In the genomic region with DNA sequence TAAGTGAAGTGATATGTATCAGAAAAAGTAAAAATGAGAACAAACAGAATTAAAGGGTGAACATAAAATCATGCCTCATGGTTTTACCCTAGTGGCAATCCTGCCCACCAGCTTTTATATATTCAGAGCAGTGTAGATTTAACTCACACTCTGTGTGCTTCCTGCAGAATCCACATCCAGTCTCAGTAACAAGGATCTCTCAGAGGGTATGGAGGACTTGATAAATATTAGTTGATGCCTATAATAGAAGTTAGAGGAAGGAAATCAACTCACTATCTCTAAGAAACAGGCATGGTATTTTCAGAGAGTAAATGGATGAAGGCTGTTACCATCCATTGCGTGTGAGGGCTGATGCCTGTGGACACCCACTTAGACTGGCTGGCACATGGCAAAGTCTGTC, we compare ENCODE assay signal across 21 mouse cellular contexts.
DNase-seq lines count a peak whose midpoint lies in the region; ATAC-seq and TF ChIP-seq lines count a peak whose summit lies in the region.
"Had no signal": no experiment of that assay in that cellular context is flagged by ENCODE, and none has a peak within 500 bp of the region (broad histone marks: within the 10 kb centered on the region; RNA-seq: fewer than 3 reads in every experiment).

No protein-coding gene starts in this region.

- no peak overlapping the region for H3K9ac ChIP-seq in forebrain, embryonic 16.5 days (replicated peaks; ENCODE audit: low read depth, low read length)
- no peak overlapping the region for H3K9ac ChIP-seq in forebrain, postnatal 0 days
- H3K9ac ChIP-seq: forebrain, embryonic 15.5 days; heart, embryonic 12.5 days; hindbrain, embryonic 14.5 days had no signal

- no peaks in the 10 kb centered on the region for H3K27me3 ChIP-seq in forebrain, embryonic 16.5 days (replicated peaks; ENCODE audit: control insufficient read depth, insufficient read depth, low read length)
- H3K27me3 ChIP-seq in forebrain, postnatal 0 days (ENCODE audit: insufficient read depth, low read length): no peaks in the 10 kb centered on the region
- no peaks in the 10 kb centered on the region for H3K27me3 ChIP-seq in megakaryocyte, embryonic 14.5 days (replicated peaks)
- H3K27me3 ChIP-seq: CH12.LX; forebrain, embryonic 15.5 days; heart, embryonic 12.5 days; Patski had no signal

- 67% methylated on average over 1 of the region's 1 CpGs for WGBS in forebrain, embryonic 16.5 days
- WGBS in forebrain, postnatal 0 days: 79% methylated on average over 1 of the region's 1 CpGs

- no peaks in the 10 kb centered on the region for H3K9me3 ChIP-seq in forebrain, embryonic 16.5 days (ENCODE audit: control insufficient read depth, low read length)
- no peaks in the 10 kb centered on the region for H3K9me3 ChIP-seq in forebrain, postnatal 0 days (ENCODE audit: low read length)
- no peaks in the 10 kb centered on the region for H3K9me3 ChIP-seq in megakaryocyte, embryonic 14.5 days
- H3K9me3 ChIP-seq: embryonic facial prominence, embryonic 10.5 days; forebrain, embryonic 15.5 days; heart, embryonic 12.5 days had no signal

- TF ChIP-seq CTCF in forebrain, postnatal 0 days (IDR thresholded peaks at IDR 0.05; ENCODE audit: low read depth): no peak

- H3K4me1 ChIP-seq in forebrain, embryonic 16.5 days (replicated peaks; ENCODE audit: control insufficient read depth, insufficient read depth, low read length): peaks cover 5% of the 10 kb centered on the region
- peaks cover 7% of the 10 kb centered on the region; the same call in 1 of the 2 replicates for H3K4me1 ChIP-seq in forebrain, postnatal 0 days (ENCODE audit: insufficient read depth)
- H3K4me1 ChIP-seq in megakaryocyte, embryonic 14.5 days: peaks cover 13% of the 10 kb centered on the region
- H3K4me1 ChIP-seq: heart, embryonic 12.5 days had no signal

- H3K4me2 ChIP-seq in forebrain, embryonic 16.5 days (ENCODE audit: low read length): no peak overlapping the region
- no peak overlapping the region for H3K4me2 ChIP-seq in forebrain, postnatal 0 days (ENCODE audit: low read depth)
- H3K4me2 ChIP-seq: forebrain, embryonic 15.5 days; heart, embryonic 12.5 days; hindbrain, embryonic 14.5 days had no signal

- H3K27ac ChIP-seq in forebrain, embryonic 16.5 days (ENCODE audit: low read length): no peak overlapping the region
- H3K27ac ChIP-seq in forebrain, postnatal 0 days (ENCODE audit: low read depth, low read length): no peak overlapping the region
- H3K27ac ChIP-seq: embryonic facial prominence, embryonic 10.5 days; gastrocnemius, adult 2 months had no signal

- H3K4me3 ChIP-seq in forebrain, embryonic 16.5 days (replicated peaks; ENCODE audit: low read length): no peak overlapping the region
- H3K4me3 ChIP-seq in forebrain, postnatal 0 days (ENCODE audit: low read depth, low read length): no peak overlapping the region
- H3K4me3 ChIP-seq in megakaryocyte, embryonic 14.5 days (replicated peaks): peak overlapping the region; percentile 50
- H3K4me3 ChIP-seq: embryonic facial prominence, embryonic 10.5 days; forebrain, embryonic 15.5 days; gastrocnemius, adult 2 months; heart, embryonic 12.5 days had no signal

- DNase-seq in forebrain, postnatal 0 days: no peak
- peak; percentile 46 for DNase-seq in 416B (ENCODE audit: low read depth)
- DNase-seq in frontal cortex, adult 2 months (ENCODE audit: extremely low spot score in 1 of 2, low spot score in 1 of 2): no peak
- DNase-seq: adrenal gland, postnatal 14 days; cerebellum, adult 18-20 months; cerebellum, adult 9-11 months; cerebellum, postnatal 36 days; gastrocnemius, adult 2 months; gastrocnemius, postnatal 25 days; heart, postnatal 36 days had no signal

- 0 out of 2 replicates have a peak, but pooled peaks have one; percentile 14 for ATAC-seq in forebrain, embryonic 16.5 days
- ATAC-seq in forebrain, postnatal 0 days: no peak
- no peak for ATAC-seq in megakaryocyte, adult 5-6 weeks (ENCODE audit: poor library complexity, severe bottlenecking)
- peak; percentile 34; the same call in 1 of the 2 replicates for ATAC-seq in megakaryocyte progenitor cell, adult 5-6 weeks (replicated peaks; ENCODE audit: poor library complexity)
- ATAC-seq: activated CD4-positive, CD25-positive, alpha-beta regulatory T cell, adult 4 months; Patski had no signal

- no peaks in the 10 kb centered on the region for H3K36me3 ChIP-seq in forebrain, embryonic 16.5 days (ENCODE audit: control insufficient read depth, insufficient read depth)
- no peaks in the 10 kb centered on the region for H3K36me3 ChIP-seq in forebrain, postnatal 0 days (ENCODE audit: insufficient read depth)
- no peaks in the 10 kb centered on the region for H3K36me3 ChIP-seq in megakaryocyte, embryonic 14.5 days (replicated peaks; ENCODE audit: low read length)
- H3K36me3 ChIP-seq: embryonic facial prominence, embryonic 10.5 days; forebrain, embryonic 15.5 days; heart, embryonic 12.5 days had no signal

Comparison
In these comparisons a context has a peak if more than half of its experiments do, and no peak if none do; other contexts are left out.
1. ATAC-seq: peak in forebrain, embryonic 16.5 days (single experiment) and megakaryocyte progenitor cell, adult 5-6 weeks (single experiment); none in forebrain, postnatal 0 days (single experiment) and megakaryocyte, adult 5-6 weeks (single experiment).